Comparison of ENCODE assay signal across 25 mouse cellular contexts in the genomic region with DNA sequence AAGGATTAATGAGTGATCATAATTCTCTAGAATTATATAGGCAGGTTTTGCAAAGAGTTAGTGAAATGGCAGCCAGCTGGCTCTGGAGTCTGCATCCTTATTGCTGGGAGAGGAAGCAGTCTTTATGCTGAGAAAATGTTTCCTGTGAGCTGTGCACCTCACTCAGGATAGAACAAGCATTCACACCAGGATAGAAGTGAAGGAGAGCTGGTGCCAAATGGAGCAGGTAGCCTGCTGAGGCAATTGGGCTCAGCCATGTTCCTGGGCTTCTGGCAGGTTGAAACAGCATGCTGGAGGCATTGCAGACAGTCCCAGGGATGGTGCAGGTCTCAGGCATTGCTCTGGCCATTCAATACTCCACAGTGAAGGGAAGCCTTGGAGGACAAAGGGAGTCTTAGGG. TPM values are rescaled to one million over a fixed set of nuclear protein-coding genes. Genes with fewer than 3 reads are reported as not detected.
DNase-seq lines count a peak whose midpoint lies in the region; ATAC-seq lines count a peak whose summit lies in the region.
"Had no signal": no experiment of that assay in that cellular context is flagged by ENCODE, and none has a peak within 500 bp of the region (broad histone marks: within the 10 kb centered on the region; RNA-seq: fewer than 3 reads in every experiment).

No protein-coding gene starts in this region.

- no peaks in the 10 kb centered on the region for H3K9me3 ChIP-seq in forebrain, embryonic 15.5 days
- H3K9me3 ChIP-seq in forebrain, embryonic 10.5 days, result no peaks in the 10 kb centered on the region
- H3K9me3 ChIP-seq: heart, embryonic 12.5 days; stomach, embryonic 15.5 days had no signal

- no peaks in the 10 kb centered on the region for H3K27me3 ChIP-seq in forebrain, embryonic 15.5 days
- no peaks in the 10 kb centered on the region for H3K27me3 ChIP-seq in forebrain, embryonic 10.5 days (ENCODE audit: poor library complexity, severe bottlenecking)
- H3K27me3 ChIP-seq: heart, embryonic 12.5 days; stomach, embryonic 15.5 days had no signal

- 0 out of 2 replicates have a peak overlapping the region, but pooled peaks have one; percentile 13 for H3K27ac ChIP-seq in forebrain, embryonic 15.5 days (replicated peaks)
- no peak overlapping the region for H3K27ac ChIP-seq in forebrain, embryonic 10.5 days
- H3K27ac ChIP-seq: hindbrain, postnatal 0 days; macrophage; stomach, embryonic 15.5 days had no signal

- H3K36me3 ChIP-seq in forebrain, embryonic 15.5 days, result no peaks in the 10 kb centered on the region
- no peaks in the 10 kb centered on the region for H3K36me3 ChIP-seq in forebrain, embryonic 10.5 days (replicated peaks)
- H3K36me3 ChIP-seq: heart, embryonic 12.5 days; stomach, embryonic 15.5 days had no signal

- H3K4me2 ChIP-seq in forebrain, embryonic 15.5 days (replicated peaks), result no peak overlapping the region
- H3K4me2 ChIP-seq: heart, embryonic 12.5 days; liver, embryonic 11.5 days; stomach, embryonic 15.5 days had no signal

- ATAC-seq in forebrain, embryonic 15.5 days (replicated peaks), result no peak
- ATAC-seq: CD4-positive, CD25-positive, alpha-beta regulatory T cell, adult 4 months; hindbrain, postnatal 0 days; intestine, embryonic 16.5 days; liver, postnatal 0 days; lung, postnatal 0 days had no signal

- H3K4me1 ChIP-seq in forebrain, embryonic 15.5 days, result no peaks in the 10 kb centered on the region
- no peaks in the 10 kb centered on the region for H3K4me1 ChIP-seq in forebrain, embryonic 10.5 days
- H3K4me1 ChIP-seq: heart, embryonic 12.5 days; stomach, embryonic 15.5 days had no signal

- DNase-seq in forebrain, embryonic 10.5 days (ENCODE audit: extremely low spot score, low spot score), result no peak
- DNase-seq in right cerebral cortex, postnatal 25 days, result peak; percentile 31
- DNase-seq in right cerebral cortex, adult 18-20 months, result no peak
- peak; percentile 53 to 65 for DNase-seq in cerebellum, postnatal 10 days
- DNase-seq in urinary bladder, postnatal 36 days (ENCODE audit: low spot score in 2 of 2), result no peak
- DNase-seq in liver, result no peak
- DNase-seq: adrenal gland, postnatal 14 days; gastrocnemius, postnatal 14 days; heart, adult 18-20 months; heart, postnatal 10 days; kidney, postnatal 4 days; layer of hippocampus, adult 9-11 months; liver, postnatal 0 days; thymus, adult 18-20 months; thymus, postnatal 4 days had no signal

- no peak overlapping the region for H3K9ac ChIP-seq in forebrain, embryonic 15.5 days (replicated peaks)
- H3K9ac ChIP-seq: heart, embryonic 12.5 days; liver, postnatal 0 days; stomach, embryonic 15.5 days had no signal

- H3K4me3 ChIP-seq in forebrain, embryonic 15.5 days, result no peak overlapping the region
- no peak overlapping the region for H3K4me3 ChIP-seq in forebrain, embryonic 10.5 days
- H3K4me3 ChIP-seq: heart, embryonic 12.5 days; stomach, embryonic 15.5 days had no signal

RNA-seq across cellular contexts. Expression of a gene that starts 47.8 kb away (rescaled TPM):
- 10.4 and 10.8 TPM in 2 replicates for polyA plus RNA-seq in forebrain, embryonic 15.5 days (2015; fragmentation: Nextera tagmentation; extraction: Ambion mirVana)
- polyA plus RNA-seq in forebrain, embryonic 10.5 days (2016; fragmentation: Nextera tagmentation; extraction: Ambion mirVana), result 4.6 and 4.8 TPM in 2 replicates
- polyA plus RNA-seq: CD4-positive, CD25-positive, alpha-beta regulatory T cell, adult 4 months; limb, embryonic 11.5 days had no signal

Comparison
In these comparisons a context has a peak if more than half of its experiments do, and no peak if none do; other contexts are left out.
1. DNase-seq: peak in right cerebral cortex, postnatal 25 days (single experiment) and cerebellum, postnatal 10 days (2 of 2); none in forebrain, embryonic 10.5 days (single experiment), right cerebral cortex, adult 18-20 months (single experiment), urinary bladder, postnatal 36 days (0 of 2) and liver (single experiment).